Mouse (Mus musculus) thymus, adult 2 months (tissue): ENCODE results near the gene Cwc25. TPM values are rescaled to one million over a fixed set of nuclear protein-coding genes. Genes with fewer than 3 reads are reported as not detected.

ENCODE experiments used
- DNase-seq: peaks from one replicate; pipeline ENCODE4 v3.0.0; 2021
- H3K27ac ChIP-seq: fragments of 200-500 bp; 2 replicates; pipeline ENCODE4 v1.5.1; 2012; ENCODE audit warnings: low read length, control low read depth; ENCODE audit not compliant: control insufficient read depth, insufficient read depth
- H3K27me3 ChIP-seq: fragments of 200-500 bp; 2 replicates; pipeline ENCODE4 v1.6.1; 2012; ENCODE audit warnings: mild to moderate bottlenecking, low read length, moderate library complexity, mixed read lengths; ENCODE audit not compliant: control insufficient read depth, insufficient read depth
- H3K36me3 ChIP-seq: fragments of 200-500 bp; 2 replicates; pipeline ENCODE4 v1.6.1; 2012; ENCODE audit warnings: mild to moderate bottlenecking, low read length, moderate library complexity; ENCODE audit not compliant: control insufficient read depth, insufficient read depth
- H3K4me1 ChIP-seq: fragments of 200-500 bp; replicated peaks from 2 replicates; pipeline ENCODE4 v1.6.1; 2012; ENCODE audit warnings: low read length; ENCODE audit not compliant: control insufficient read depth, insufficient read depth
- H3K4me3 ChIP-seq: fragments of 200-500 bp; 2 replicates; pipeline ENCODE4 v1.5.1; 2012; ENCODE audit warnings: mild to moderate bottlenecking, low read length, control low read depth, moderate library complexity; ENCODE audit not compliant: control insufficient read depth, insufficient read depth
- CTCF ChIP-seq: fragments of 200-500 bp; IDR thresholded peaks from 2 replicates; pipeline ENCODE4 v1.5.1; 2012; ENCODE audit warnings: mild to moderate bottlenecking, control low read depth, low read length, moderate library complexity, borderline replicate concordance; ENCODE audit not compliant: control insufficient read depth, poor library complexity, insufficient read depth; ENCODE audit errors: extremely low read depth
- POLR2A ChIP-seq: fragments of 200-500 bp; IDR thresholded peaks from 2 replicates; pipeline ENCODE4 v1.6.1; 2012; ENCODE audit warnings: mild to moderate bottlenecking, low read length, control low read depth, moderate library complexity; ENCODE audit not compliant: control insufficient read depth, poor library complexity, insufficient read depth; ENCODE audit errors: extremely low read depth
- WGBS: fragments of 180-500 bp; shearing (Covaris S2); methylation state at CpG from one replicate; pipeline ENCODE4 v1.1.7; 2018; 5-methylcytosine and 5-hydroxymethylcytosine counted together
- polyA plus RNA-seq: library from polyadenylated mRNA; depleted of rRNA; stranded (reverse); fragments of >200 nt; gene quantifications from 2 replicates; pipeline ENCODE4 v1.2.3, GENCODE M21; 2012

Gene Cwc25
- polyA plus RNA-seq, 1 experiment, result 14.9 TPM

- Histone ChIP-seq H3K36me3 (peaks cover 7% of the 10 kb centered on the region), H3K4me1 (peaks cover 29% of the 10 kb centered on the region), H3K4me3 (no peak overlapping the region), H3K27ac (no peak overlapping the region), H3K27me3 (peaks cover 14% of the 10 kb centered on the region; the same call in 1 of the 2 replicates)
- no peak for DNase-seq
- TF ChIP-seq POLR2A, result no peak
- TF ChIP-seq CTCF, result no peak
- WGBS, result 50% methylated on average over 15 of the region's 15 CpGs
Observed at GRCm38 (mm10) chr11:97701581-97702392, 64.6 kb downstream of the Cwc25 start.

DNA sequence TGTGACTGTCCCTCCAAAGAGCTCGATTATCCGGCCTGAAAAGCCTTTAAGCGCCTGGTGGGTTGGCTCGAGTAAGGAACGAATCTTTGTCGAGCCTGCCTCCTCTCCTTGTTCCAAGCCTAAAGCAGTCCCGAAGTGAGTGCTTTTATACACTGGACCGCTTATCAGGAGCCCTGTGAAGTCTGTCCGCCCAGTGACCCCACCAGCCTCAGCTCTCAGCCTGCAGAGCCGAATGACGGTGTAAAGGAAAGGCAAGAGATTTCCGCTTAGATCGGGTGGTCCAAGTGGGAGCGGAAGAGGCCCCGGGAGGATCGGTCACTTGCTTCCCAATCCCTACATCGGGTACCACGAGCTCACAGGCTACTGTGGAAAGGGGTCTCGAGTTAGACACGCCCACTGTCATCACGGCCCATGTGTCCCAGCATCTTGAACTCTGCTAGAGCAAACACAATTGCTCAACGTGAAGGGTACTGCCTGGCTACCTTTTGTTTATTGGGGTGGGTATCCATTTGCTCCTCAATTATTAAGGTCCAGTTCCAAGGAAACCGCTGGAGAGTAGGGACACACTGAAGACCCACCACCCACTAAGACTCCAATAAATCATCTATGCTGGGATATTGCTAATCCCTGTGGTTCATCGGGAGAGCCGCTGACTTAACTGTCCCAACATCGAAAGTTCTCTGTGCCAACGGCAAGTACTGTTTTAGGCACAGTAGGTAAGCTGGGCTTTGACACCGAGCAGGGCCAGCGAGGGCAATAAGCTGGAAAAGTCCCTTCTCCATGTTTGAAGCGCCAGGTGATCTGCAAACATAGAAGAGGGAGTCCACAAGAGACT lies 65.4 kb downstream of the Cwc25 start:
- no peak overlapping the region for H3K27ac ChIP-seq
- no peak for DNase-seq
- WGBS, result 24% methylated on average over 30 of the region's 30 CpGs
- TF ChIP-seq POLR2A (no peak), CTCF (no peak)
- H3K36me3 ChIP-seq, result no peaks in the 10 kb centered on the region
- H3K4me3 ChIP-seq, result peak overlapping the region; percentile 43
- peaks cover 14% of the 10 kb centered on the region; the same call in 1 of the 2 replicates for H3K27me3 ChIP-seq
- peaks cover 29% of the 10 kb centered on the region for H3K4me1 ChIP-seq

DNA sequence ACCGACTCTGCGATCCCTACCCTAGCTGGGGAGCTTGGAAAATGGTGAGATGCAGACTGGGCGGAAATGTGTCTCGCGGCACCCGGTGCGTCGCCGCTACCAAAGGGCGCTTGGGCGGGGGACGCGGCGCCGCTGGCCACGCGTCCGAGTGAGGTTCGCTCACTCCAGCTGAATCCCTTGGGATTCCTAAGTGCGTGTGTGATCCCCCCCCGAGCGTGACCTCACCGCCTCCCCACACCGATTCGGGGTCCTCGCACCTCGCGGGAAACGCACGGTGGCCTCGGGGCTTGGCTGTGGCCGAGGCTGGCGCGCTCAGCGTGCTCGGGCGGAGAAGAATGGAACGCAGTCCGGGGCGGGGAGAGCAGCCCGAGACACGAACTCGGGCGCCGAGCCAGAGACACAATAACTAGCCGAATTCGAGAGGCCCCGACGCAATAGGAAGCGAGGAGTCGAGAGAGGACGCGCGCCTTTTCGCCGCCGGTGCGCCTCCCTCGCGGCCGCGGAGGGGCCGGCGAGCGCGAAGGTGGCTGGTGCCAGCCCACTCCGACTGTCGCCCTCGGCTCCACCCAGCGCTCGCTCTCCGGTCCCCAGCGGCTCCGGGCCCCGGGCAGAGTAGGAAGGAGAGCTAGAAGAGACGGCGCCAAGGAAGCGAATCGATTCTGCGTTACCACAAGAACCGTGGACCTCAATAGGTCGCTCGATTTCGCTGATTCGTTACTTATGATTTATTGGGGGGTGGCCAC lies 66.2 kb downstream of the Cwc25 start, which contains the start of gene Pcgf2:
Gene Pcgf2, minus strand, starts transcription at position 495 of the 743 bp plus-strand sequence.
- under 1% methylated on average over 85 of the region's 85 CpGs for WGBS
- Histone ChIP-seq H3K4me1 (peaks cover 29% of the 10 kb centered on the region), H3K27ac (no peak within 1 kb of the TSS), H3K27me3 (peaks cover 14% of the 10 kb centered on the region; the same call in 1 of the 2 replicates), H3K4me3 (peak within 1 kb of the TSS; percentile 43), H3K36me3 (no peaks in the 10 kb centered on the region)
- no peak for TF ChIP-seq CTCF
- TF ChIP-seq POLR2A, result no peak
- DNase-seq, result no peak

GRCm38 (mm10) chr11:97699626-97700002 lies 66.7 kb downstream of the Cwc25 start:
- Histone ChIP-seq H3K36me3 (no peaks in the 10 kb centered on the region), H3K4me3 (peak overlapping the region; percentile 43), H3K4me1 (peaks cover 29% of the 10 kb centered on the region), H3K27ac (no peak overlapping the region), H3K27me3 (peaks cover 14% of the 10 kb centered on the region; the same call in 1 of the 2 replicates)
- TF ChIP-seq POLR2A (no peak), CTCF (no peak)
- 0% methylated on average over 9 of the region's 9 CpGs for WGBS
- no peak for DNase-seq

- TF ChIP-seq POLR2A (no peak), CTCF (no peak)
Observed at GRCm38 (mm10) chr11:97698741-97699611, 67.4 kb downstream of the Cwc25 start.

More at GRCm38 (mm10) chr11:97698741-97699611, 67.4 kb downstream of the Cwc25 start:
- DNase-seq, result no peak
- Histone ChIP-seq H3K27ac (no peak overlapping the region), H3K27me3 (peaks cover 14% of the 10 kb centered on the region; the same call in 1 of the 2 replicates), H3K4me1 (peaks cover 25% of the 10 kb centered on the region), H3K4me3 (peak overlapping the region; percentile 37), H3K36me3 (no peaks in the 10 kb centered on the region)
- under 1% methylated on average over 63 of the region's 63 CpGs for WGBS
